Mouse (Mus musculus): ENCODE measurements around the gene Mx1. TPM values are rescaled to one million over a fixed set of nuclear protein-coding genes. Genes with fewer than 3 reads are reported as not detected.
A peak's percentile ranks its signal among the peaks of the same experiment; 100 is the strongest.

The Mx1 gene
- total RNA-seq, 2 experiments from 2014 or later, result 0.56 to 1.3 TPM

DNA sequence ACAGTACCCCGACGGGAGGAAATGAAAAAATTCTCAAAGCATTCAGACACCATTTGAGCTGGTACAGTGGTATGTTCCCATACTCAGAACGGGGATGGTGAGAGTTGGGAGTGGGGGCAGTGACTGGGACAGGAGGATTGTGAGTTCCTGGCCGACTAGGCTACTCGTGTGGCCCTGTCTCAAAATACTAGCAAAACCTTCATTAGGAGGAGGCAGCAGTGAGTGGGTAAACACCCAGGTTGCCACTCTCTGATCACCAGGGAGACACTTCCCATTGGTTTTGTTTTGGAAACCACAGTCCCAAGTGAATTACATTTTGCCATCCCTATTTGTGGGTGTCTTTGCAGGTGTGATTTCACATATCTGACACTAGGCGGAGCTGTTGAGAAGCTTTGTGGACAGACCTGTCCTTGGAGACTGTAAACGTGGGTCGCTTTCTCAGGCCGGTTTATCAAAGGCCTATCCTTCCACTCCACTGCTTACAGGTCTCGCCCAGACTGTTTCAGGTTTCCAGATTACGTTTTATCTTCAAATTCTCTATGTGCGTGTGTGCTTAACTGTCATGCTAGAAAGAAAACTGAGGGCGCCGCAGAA lies 18.9 kb downstream of the Mx1 start:
- no peak for DNase-seq

DNA sequence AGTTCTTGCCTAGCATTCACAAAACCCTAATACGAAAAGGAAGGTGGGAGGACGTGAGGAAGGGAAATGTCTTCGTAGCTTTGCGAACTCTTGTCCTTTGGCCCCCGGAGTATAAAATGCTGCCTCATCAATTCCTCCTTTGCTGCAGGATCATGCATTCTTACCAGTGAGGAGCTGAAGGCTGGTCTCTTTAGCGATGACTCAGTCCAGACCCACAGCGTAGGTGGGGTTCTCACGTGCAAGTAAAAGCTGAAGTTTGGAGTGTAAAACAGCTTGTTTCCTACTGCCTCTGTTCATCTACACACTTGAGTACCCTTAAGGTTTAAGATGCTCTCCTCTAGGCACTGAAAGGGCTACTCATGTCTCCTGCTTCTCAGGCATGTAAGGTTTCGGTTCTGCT lies 20.7 kb downstream of the Mx1 start:
- no peak for DNase-seq

DNA sequence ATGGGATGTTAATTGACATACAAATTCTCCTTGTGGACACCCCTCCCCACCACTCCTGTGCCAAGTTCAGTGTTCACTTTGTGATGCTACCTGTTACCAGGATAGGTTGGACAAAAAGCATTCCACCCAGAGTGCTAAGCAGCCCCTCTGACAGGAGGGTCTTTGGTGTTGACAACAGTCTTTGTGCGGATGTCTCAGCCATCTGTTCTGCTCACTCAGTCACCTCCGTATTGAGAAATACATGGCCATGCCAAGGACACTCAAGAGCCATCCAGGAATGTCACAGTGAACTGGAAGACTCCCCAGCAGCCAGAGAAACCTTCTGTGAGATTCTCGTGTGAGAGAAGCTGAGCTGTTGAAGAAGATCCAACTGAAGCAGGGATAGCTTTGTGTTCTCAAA lies 24.5 kb downstream of the Mx1 start:
- peak; percentile 8 for DNase-seq

DNA sequence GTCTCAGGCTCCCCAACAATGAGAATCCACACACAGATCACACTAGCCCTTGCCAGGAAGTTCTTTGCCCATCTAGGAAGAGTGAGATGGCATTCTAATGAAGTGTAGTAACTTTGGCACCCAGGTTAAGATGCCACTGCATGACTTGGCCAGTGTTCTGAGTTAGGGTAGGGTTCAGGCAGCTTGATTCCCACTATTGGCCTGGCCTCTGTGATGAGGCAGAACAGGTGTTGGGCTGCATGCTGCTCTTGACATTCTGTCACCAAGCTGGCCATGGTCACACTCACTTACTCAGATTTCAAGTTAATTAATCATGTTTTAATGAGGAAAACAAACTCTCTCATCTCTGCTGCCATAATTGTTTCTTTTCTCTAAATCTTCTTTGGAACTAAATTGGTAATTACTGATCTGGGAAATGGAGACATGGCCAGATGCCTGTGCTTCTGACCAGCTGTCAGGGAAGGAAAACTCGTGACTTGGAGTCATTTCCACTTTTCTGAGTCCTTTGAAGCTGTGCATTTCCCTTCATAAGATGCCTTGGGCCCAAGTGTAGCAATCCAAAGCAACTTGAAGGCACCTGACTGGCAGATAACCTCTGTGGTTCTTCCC lies 25.2 kb downstream of the Mx1 start:
- peak; percentile 54 for DNase-seq

DNA sequence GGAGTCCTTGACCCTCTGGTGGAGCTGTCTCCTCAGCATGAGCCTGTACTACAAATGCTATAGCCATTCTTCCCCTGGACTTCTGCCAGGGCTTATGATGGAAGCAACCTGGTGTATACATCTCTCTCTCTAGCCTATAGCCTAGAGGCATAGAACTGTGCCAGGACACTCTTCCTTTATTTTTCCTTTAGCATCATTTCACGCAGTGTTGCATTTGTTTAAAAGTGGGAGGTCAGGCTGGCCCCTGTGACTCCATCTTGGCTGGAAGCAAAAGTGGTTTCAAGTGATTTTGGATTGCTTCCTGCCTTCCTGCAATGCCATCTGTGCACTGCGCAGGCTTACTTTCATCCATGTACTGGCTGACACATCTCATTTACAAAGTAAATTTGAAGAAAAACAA lies 28.5 kb downstream of the Mx1 start:
- DNase-seq, result no peak

DNA sequence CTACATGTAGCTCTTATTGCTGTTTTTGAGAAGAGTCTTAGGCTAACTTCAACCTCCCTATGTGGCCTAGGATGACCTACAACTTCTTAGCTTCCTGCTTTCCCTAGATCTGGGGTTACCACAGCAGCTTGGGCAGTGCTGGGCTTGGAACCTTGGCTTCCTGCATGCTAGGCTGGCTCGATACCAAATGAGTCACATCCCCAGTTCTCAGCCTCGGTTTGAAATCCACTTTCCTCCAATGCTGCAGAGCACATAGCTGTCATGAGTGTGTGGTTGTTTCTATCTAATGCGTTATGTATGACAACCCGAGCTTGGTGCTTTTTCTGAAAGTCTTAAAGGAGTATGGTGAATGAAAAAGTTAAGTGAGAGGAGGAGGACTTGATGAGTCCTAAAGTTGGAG lies 31.4 kb downstream of the Mx1 start:
- DNase-seq, result peak; percentile 46

DNA sequence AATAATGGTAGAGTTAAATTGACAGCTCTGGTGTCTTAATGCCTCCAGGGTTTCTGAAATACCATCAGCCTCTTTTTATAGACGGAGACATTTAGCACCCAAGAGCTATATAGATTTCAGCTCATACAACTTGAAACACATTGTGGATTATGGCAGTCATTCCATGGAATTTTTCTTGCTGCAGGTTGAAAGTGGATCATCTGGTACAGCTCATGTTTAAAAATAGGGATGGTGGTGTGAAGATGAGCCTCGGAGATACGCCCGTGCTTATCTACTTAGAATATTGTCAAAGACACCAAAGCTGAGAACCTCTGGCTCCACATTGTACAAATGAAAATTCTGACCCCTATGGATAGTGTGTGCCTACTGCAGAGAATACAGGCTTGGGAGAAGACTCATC lies 32.6 kb downstream of the Mx1 start:
- no peak for DNase-seq

DNA sequence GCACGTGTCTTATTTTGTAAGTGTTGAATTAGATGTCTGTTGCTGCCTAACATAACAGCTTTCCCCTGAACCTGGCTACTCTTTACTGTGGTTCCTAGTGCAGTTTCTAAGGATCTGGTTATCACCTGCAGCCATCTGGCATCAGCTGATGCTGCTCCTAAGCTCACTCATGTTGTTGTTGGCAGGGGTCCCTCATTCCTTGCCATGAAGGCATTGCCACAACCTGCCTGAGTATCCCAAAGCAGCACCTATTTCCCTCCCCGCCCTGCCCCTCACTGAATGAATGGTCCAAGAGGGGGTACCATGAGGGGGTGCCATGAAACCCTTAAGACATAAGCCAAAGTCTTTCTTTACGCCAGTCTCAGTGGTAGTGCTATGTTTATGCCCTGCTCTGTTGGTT lies 34.7 kb downstream of the Mx1 start:
- no peak for DNase-seq

DNA sequence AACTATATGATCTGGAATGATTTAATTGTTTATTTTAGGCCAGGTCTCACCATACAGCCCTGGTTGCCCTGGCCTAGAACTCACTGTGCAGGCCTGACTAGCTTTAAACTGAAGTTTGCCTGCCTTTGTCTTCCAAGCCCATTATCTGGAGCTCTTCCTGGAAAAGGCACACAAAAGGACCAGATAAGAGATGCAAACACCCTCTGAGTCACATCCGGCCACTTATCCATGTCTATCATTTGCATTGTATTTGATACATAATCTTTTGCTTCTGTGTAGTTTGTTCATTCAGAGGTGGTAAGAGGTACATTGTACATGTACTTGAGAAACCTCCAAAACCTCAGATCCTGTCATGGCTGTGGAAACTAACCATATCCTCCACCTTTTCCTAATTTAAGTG lies 39.1 kb downstream of the Mx1 start:
- no peak for DNase-seq

DNA sequence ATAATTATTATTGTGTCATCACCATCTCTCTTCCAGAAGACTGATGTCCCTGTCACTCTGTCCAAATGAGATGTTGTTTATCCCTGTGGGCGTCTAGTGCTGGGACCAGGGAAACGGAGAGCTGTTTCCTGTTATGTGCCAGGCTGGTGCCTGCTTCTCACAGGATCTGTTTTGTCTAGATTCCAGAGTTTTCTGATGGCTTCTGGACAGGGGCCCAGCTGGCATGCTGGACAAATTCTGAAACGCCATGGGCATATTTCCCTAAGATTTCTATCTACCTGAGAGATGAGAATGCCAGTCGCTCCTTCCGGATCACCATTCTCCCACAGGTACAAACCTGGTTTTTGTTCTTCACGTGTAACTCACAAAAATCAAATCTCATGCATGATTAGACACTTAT lies 41.0 kb downstream of the Mx1 start:
- DNase-seq, result no peak

DNA sequence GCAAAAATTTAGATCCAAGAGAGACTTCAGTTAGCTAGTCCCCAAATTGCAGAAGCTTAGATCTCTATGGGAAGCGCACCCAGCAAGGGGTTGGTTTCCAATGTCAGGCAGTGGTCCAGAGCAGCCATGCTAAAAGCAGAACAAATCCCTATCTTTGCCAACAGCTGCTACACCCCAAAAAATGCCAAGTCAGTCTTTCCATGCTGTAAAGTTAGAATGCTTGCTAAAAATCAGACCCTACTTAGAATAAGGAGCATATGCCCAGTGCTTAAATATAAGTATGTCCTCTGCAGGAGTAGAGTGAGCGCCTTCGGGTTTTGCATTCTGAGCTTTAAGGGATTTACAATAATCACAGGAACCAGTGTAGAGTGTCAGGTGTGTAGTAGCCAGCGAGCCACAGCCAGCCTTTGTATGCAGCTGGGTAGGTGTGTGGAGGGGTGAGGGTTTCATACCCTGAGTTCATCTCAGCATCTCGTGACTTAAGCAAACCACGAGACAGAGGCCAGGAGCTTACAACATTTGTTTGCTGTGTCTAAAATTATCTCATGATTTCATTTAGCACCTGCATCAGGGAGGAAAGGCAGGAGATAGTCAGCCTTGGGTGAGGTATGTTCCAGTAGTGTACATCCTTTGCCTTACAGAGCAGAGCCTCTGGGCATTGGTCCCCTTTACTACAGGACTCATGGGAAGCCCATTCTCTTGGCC lies 43.8 kb downstream of the Mx1 start:
- no peak for DNase-seq

DNA sequence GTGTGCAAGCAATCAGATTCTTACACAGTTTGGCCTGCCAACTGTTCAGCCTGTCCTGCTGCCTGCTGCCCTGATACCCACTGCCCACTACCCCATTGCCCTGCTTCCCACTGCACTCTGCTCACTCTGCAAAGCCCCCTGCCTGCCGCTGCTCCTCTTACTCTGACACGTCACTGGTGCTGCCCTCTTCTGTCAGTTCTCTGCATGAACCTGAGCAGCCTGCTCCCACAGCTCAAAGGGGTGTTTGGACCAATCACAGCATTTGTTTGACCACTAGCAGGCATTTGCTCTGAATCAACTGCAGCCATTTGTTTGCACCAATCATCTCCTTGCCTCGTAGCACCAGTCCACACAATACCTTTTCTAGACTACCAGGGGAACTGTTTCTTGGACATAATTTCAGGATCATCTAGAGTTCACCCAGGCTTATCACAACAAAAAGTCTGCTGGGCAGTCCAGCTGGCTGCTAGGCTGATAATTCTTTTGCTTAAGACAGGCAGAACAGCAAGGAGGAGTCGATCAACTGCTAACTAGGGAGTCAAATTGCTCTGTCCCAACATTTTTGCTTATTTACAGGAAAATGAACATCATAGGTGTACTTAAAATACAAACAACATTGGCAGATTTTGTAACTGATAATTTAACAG lies 44.7 kb downstream of the Mx1 start:
- peak; percentile 12 for DNase-seq

DNA sequence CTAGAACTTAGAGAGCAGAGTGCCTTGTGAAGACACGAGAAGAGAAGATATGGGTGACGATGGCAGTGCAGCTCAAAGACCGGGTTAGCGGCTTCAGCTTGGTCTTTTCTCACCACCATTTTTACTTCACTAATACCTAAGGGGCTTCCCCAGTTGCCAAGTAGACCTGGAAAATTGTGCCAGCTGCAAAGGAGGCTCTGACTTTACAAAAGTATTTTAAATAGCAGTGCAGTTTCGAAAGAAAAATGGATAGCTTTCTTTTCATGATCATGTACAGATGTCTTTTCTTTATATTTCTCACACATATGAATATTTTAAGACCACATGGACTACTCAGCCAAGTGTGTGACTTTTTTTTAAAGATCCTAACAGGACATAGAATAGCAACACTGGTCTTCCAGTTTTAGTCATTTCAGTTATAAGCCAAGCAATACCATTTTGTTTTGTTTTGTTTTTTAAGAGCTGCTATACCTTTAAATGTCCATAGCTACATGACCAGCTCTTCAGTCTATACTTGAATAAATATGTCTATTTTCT lies 57.2 kb downstream of the Mx1 start:
- DNase-seq, result no peak

DNA sequence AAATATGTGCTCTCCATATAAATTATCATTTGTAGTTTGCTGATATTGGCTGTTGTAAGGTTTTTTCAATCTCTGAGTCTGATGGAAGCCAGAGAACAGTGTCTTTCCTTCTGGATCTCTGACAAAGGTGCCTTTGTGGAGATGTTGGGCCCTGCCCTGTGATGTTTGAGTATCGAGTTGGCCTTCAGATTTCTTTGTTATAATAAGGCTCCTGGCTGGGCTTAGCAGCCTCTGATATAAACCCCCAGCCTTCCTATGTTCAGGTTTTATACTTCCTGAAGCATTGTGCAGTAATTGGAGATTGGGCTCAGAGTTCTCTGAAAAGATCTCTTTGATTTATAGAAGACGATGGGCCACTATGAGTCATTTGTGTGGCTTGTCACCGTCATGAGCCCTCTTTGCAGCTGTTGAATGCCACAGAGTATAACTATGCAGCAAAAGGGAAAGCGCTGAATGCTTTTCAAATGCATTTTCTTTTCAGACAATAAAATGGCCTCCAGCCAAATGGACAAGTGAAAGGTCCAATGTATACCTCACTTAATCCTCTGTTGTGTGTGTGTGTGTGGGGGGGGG lies 60.4 kb downstream of the Mx1 start:
- DNase-seq, result no peak

DNA sequence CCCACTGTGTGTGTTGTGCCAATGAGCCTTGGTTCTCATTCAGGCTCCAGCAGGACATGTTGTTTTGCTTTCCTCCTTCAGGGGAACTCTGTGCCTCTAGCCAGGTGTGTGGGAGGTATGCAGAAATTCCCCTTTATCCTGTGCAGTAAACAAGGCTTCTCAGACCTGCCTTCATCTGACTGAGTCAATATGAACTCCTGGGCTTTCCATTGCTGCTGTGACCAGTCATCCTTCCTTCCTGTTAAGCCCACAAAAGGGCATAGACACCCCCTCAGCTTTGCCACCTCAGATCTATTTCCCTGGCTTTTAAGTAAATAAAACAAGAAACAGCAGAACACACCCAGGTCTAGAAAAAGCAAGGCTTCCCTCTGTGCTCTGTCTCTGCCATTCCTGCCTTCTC lies 61.0 kb downstream of the Mx1 start:
- no peak for DNase-seq

DNA sequence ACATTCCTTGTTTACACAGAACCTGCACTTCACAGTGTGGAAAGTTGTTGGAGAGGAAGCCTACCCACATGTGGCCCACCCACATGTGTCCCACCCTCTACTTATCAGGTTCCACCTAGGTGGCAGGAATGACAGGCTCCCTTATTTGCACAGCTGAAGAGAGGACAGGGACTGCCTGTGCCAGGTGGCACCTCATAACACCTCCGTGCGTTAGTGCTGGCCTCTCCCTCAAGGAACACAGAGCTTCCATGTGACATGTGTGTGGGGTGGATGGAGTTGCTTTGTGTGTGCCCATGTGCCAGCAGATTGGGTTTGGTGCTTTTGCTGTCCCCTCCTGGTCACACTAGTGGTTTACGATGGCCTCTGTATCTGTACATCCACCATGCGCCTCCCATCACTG lies 62.7 kb downstream of the Mx1 start:
- DNase-seq, result no peak

DNA sequence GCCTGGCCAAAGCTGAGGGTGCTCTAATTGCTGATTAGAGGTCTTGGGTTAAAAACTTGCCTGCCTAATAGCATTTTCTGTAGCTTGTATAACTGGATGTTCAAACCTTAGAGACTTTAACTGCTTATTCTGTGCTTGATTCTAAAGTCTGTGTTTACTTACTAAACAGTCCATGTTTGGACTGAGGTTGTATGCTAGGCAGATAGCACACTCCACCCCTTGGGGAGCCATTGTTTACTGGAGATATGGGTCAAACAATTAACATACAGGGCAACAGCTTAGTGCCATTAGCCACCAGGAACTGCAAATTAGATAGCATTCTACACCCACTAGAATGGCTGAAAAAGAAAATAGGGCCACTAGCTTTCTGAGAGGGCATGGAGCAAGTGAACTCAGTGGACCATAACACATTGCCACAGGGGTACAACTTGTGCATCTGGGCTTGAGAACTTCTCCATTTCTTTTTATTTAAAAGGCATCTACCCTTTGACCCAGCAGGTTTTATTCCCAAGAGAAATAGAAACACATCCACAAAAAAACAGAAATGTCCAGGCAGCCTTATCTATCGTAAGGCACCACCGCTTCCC lies 64.7 kb downstream of the Mx1 start:
- DNase-seq, result no peak

Other genes with a start within 250 kb of the Mx1 start
- gene Bace2, start 106.2 kb downstream of the Mx1 start, total RNA-seq (2021), result 1 to 10 TPM; 5.2 to 7.0 TPM
- gene Fam3b, start 51.9 kb upstream of the Mx1 start, total RNA-seq (2021), result not detected
- not detected for gene Tmprss2, start 148.3 kb upstream of the Mx1 start, total RNA-seq (2021)

Measured in gastrocnemius, postnatal 25 days (tissue).